Mouse (Mus musculus) spleen, adult 2 months (tissue): ENCODE measurements around the gene Ifnar1. TPM values are rescaled to one million over a fixed set of nuclear protein-coding genes. Genes with fewer than 3 reads are reported as not detected.
"Not testable (repeated sequence)": the region's sequence is repeated elsewhere in the genome, so short reads cannot be mapped to it uniquely, and the experiment has no call there.

ENCODE experiments used
- DNase-seq, 2 experiments: peaks; one replicate each; pipeline versions ENCODE4 v3.0.0 to v3.0.0-alpha.2; 2012 to 2021; ENCODE audit warnings: low spot score in 2 of 2, low read depth in 1 of 2
- H3K27ac ChIP-seq: fragments of 200-500 bp; 2 replicates; pipeline ENCODE4 v1.5.1; 2012; ENCODE audit warnings: low read length, inconsistent platforms; ENCODE audit not compliant: insufficient read depth
- H3K27me3 ChIP-seq: fragments of 200-500 bp; 2 replicates; pipeline ENCODE4 v1.6.1; 2012; ENCODE audit warnings: mild to moderate bottlenecking, moderate library complexity, low read length, inconsistent platforms; ENCODE audit not compliant: control insufficient read depth, insufficient read depth
- H3K36me3 ChIP-seq: fragments of 200-500 bp; 2 replicates; pipeline ENCODE4 v1.6.1; 2012; ENCODE audit warnings: mild to moderate bottlenecking, low read length, inconsistent platforms; ENCODE audit not compliant: control insufficient read depth, insufficient read depth
- H3K4me1 ChIP-seq: fragments of 200-500 bp; 2 replicates; pipeline ENCODE4 v1.6.1; 2011; ENCODE audit warnings: inconsistent platforms; ENCODE audit not compliant: control insufficient read depth, insufficient read depth, insufficient read length
- H3K4me3 ChIP-seq: fragments of 200-500 bp; 2 replicates; pipeline ENCODE4 v1.5.1; 2011; ENCODE audit warnings: mild to moderate bottlenecking, inconsistent platforms; ENCODE audit not compliant: insufficient read depth, insufficient read length; ENCODE audit errors: extremely low read depth
- CTCF ChIP-seq: fragments of 200-500 bp; IDR thresholded peaks from 2 replicates; pipeline ENCODE4 v1.5.1; 2011; ENCODE audit warnings: mild to moderate bottlenecking, inconsistent platforms; ENCODE audit not compliant: insufficient read depth, insufficient read length, insufficient replicate concordance; ENCODE audit errors: extremely low read depth
- POLR2A ChIP-seq: fragments of 200-500 bp; IDR thresholded peaks from 2 replicates; pipeline ENCODE4 v1.6.1; 2011; ENCODE audit warnings: low read depth, low read length, inconsistent platforms
- WGBS: fragments of 180-500 bp; shearing (Covaris S2); methylation state at CpG from one replicate; pipeline ENCODE4 v1.1.7; 2018; 5-methylcytosine and 5-hydroxymethylcytosine counted together
- polyA plus RNA-seq: library from polyadenylated mRNA; depleted of rRNA; stranded (reverse); fragments of >200 nt; gene quantifications from 2 replicates; pipeline ENCODE4 v1.2.3, GENCODE M21; 2012

The Ifnar1 gene
- polyA plus RNA-seq, 1 experiment, result 22.3 TPM

GRCm38 (mm10) chr16:91526274-91526673 lies 41.2 kb downstream of the Ifnar1 start:
- 95% methylated on average over 6 of the region's 6 CpGs for WGBS
- no peak overlapping the region for H3K27ac ChIP-seq
- H3K27me3 ChIP-seq, result no peaks in the 10 kb centered on the region

GRCm38 (mm10) chr16:91527051-91527450 lies 42.0 kb downstream of the Ifnar1 start:
- peak in 1 of 2 experiments; percentile 35 for DNase-seq
- Histone ChIP-seq H3K27me3 (no peaks in the 10 kb centered on the region), H3K4me1 (peaks cover 14% of the 10 kb centered on the region; the same call in 1 of the 2 replicates), H3K4me3 (no peak overlapping the region), H3K36me3 (no peaks in the 10 kb centered on the region), H3K27ac (no peak overlapping the region)
- WGBS, result 47% methylated on average over 10 of the region's 10 CpGs
- no peak for TF ChIP-seq POLR2A
- peak; percentile 18; the same call in 1 of the 2 replicates for TF ChIP-seq CTCF

More at GRCm38 (mm10) chr16:91526274-91526673, 41.2 kb downstream of the Ifnar1 start:
- H3K4me1 ChIP-seq, result peaks cover 18% of the 10 kb centered on the region; the same call in 1 of the 2 replicates
- no peak for DNase-seq
- H3K4me3 ChIP-seq, result no peak overlapping the region
- TF ChIP-seq CTCF (no peak), POLR2A (no peak)
- H3K36me3 ChIP-seq, result no peaks in the 10 kb centered on the region

GRCm38 (mm10) chr16:91527500-91527899 lies 42.5 kb downstream of the Ifnar1 start:
- 23% methylated on average over 5 of the region's 5 CpGs for WGBS
- no peak for TF ChIP-seq CTCF
- TF ChIP-seq POLR2A, result no peak
- Histone ChIP-seq H3K4me3 (no peak overlapping the region), H3K27me3 (no peaks in the 10 kb centered on the region), H3K27ac (no peak overlapping the region), H3K36me3 (no peaks in the 10 kb centered on the region), H3K4me1 (peaks cover 14% of the 10 kb centered on the region; the same call in 1 of the 2 replicates)
- DNase-seq, result no peak

GRCm38 (mm10) chr16:91528578-91528977 lies 43.5 kb downstream of the Ifnar1 start:
- Histone ChIP-seq H3K27ac (no peak overlapping the region), H3K4me1 (peaks cover 23% of the 10 kb centered on the region; the same call in 1 of the 2 replicates), H3K4me3 (no peak overlapping the region), H3K27me3 (no peaks in the 10 kb centered on the region), H3K36me3 (no peaks in the 10 kb centered on the region)
- no peak for DNase-seq
- TF ChIP-seq POLR2A (no peak), CTCF (no peak)
- 87% methylated on average over 9 of the region's 9 CpGs for WGBS

- not testable (repeated sequence) for H3K27ac ChIP-seq, DNase-seq, H3K4me3 ChIP-seq, H3K27me3 ChIP-seq, H3K36me3 ChIP-seq
- WGBS, result 89% methylated on average over 4 of the region's 4 CpGs
- H3K4me1 ChIP-seq, result peaks cover 18% of the 10 kb centered on the region; the same call in 1 of the 2 replicates
Observed at GRCm38 (mm10) chr16:91530830-91531229, 45.8 kb downstream of the Ifnar1 start.

- TF ChIP-seq CTCF (no peak), POLR2A (no peak)
- no peaks in the 10 kb centered on the region for H3K27me3 ChIP-seq
Observed at GRCm38 (mm10) chr16:91531856-91532255, 46.8 kb downstream of the Ifnar1 start.

GRCm38 (mm10) chr16:91532429-91532828 lies 47.4 kb downstream of the Ifnar1 start:
- 85% methylated on average over 2 of the region's 2 CpGs for WGBS
- TF ChIP-seq POLR2A, result no peak
- TF ChIP-seq CTCF, result no peak
- H3K4me1 ChIP-seq, result peaks cover 13% of the 10 kb centered on the region; the same call in 1 of the 2 replicates
- H3K27me3 ChIP-seq, result no peaks in the 10 kb centered on the region
- H3K4me3 ChIP-seq, result no peak overlapping the region
- DNase-seq, result no peak
- H3K36me3 ChIP-seq, result no peaks in the 10 kb centered on the region
- no peak overlapping the region for H3K27ac ChIP-seq

More at GRCm38 (mm10) chr16:91531856-91532255, 46.8 kb downstream of the Ifnar1 start:
- DNase-seq, result no peak
- H3K36me3 ChIP-seq, result no peaks in the 10 kb centered on the region
- no peak overlapping the region for H3K4me3 ChIP-seq
- 85% methylated on average over 6 of the region's 6 CpGs for WGBS
- H3K4me1 ChIP-seq, result peaks cover 17% of the 10 kb centered on the region; the same call in 1 of the 2 replicates
- H3K27ac ChIP-seq, result no peak overlapping the region
